Mouse (Mus musculus) C2C12 (cell line): ENCODE measurements around the gene Gm21258. TPM values are rescaled to one million over a fixed set of nuclear protein-coding genes. Genes with fewer than 3 reads are reported as not detected.
"Not testable (repeated sequence)": the region's sequence is repeated elsewhere in the genome, so short reads cannot be mapped to it uniquely, and the experiment has no call there.

ENCODE experiments used
- H3K27me3 ChIP-seq: one replicate; pipeline ENCODE4 v1.6.1; 2011; ENCODE audit not compliant: control insufficient read depth, insufficient read depth, insufficient read length
- H3K36me3 ChIP-seq: one replicate; pipeline ENCODE4 v1.6.1; 2011; ENCODE audit not compliant: control insufficient read depth, insufficient read depth
- H3K4me3 ChIP-seq: one replicate; pipeline ENCODE4 v1.5.1; 2011; ENCODE audit warnings: mild to moderate bottlenecking, control low read depth; ENCODE audit not compliant: poor library complexity, insufficient read depth, severe bottlenecking
- H3K79me2 ChIP-seq: one replicate; pipeline ENCODE4 v1.6.1; 2011; ENCODE audit not compliant: control insufficient read depth, insufficient read depth
- H3K79me3 ChIP-seq: one replicate; pipeline ENCODE4 v1.6.1; 2011; ENCODE audit warnings: low read depth, control low read depth
- H3ac ChIP-seq: one replicate; pipeline ENCODE3; 2011; ENCODE audit warnings: low read depth; ENCODE audit not compliant: control insufficient read depth, insufficient read length
- long read RNA-seq, 2 experiments: library from polyadenylated mRNA; unstranded; transcript quantifications; one replicate each; pipeline ENCODE4 v2.0.0; 2019 to 2020
- polyA plus RNA-seq: library from polyadenylated mRNA; unstranded; fragments of >200 nt; fragmentation: generic; extraction: Trizol; gene quantifications from one replicate; pipeline ENCODE4 v1.2.1, GENCODE M21; 2012; ENCODE audit warnings: missing spikeins

Gene Gm21258
- not detected for polyA plus RNA-seq
- long read RNA-seq, experiment 1 = 0 reads
- long read RNA-seq, experiment 2 = 0 reads

DNA sequence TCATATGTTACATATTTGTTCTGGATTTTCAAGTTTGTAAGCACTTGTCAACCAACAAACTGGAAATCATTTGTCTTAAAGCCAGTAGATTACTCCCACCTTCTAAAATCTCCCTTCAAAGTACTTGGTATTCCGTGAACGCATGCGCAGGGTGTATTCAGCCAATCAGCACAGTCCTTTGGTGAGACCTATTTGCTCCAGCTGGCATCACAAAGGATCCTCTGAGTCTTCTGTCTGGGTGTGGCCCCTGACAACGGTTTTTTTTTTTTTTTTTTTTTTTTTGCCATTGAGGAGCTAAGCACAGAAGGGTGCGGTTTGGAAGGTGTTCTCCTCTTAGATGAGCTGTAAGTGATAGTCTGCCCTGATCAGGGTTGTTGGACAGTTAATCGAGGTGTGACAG lies at the start of gene Gm21258:
Gene Gm21258 (plus strand): TSS at position 301 of the 400 bp plus-strand sequence.
- H3K4me3 ChIP-seq, H3K36me3 ChIP-seq, H3K79me2 ChIP-seq, H3K27me3 ChIP-seq, H3K79me3 ChIP-seq, H3ac ChIP-seq: not testable (repeated sequence)
